Mouse (Mus musculus): ENCODE measurements at regions not wholly inside any gene's neighbourhood (a gene's known extent, or its start where the extent isn't known, plus 50 kb on each side); places are given as distances from the start of the nearest gene placed in this dataset.

- Histone ChIP-seq H3K4me2 (no peak overlapping the region), H3K4me1 (replicated peaks) (no peaks in the 10 kb centered on the region), H3K27ac (no peak overlapping the region), H3K4me3 (replicated peaks) (no peak overlapping the region), H3K9me3 (replicated peaks) (no peaks in the 10 kb centered on the region), H3K27me3 (no peaks in the 10 kb centered on the region), H3K36me3 (no peaks in the 10 kb centered on the region), H3K9ac (no peak overlapping the region)
- DNase-seq (no peak), ATAC-seq (ENCODE audit: low read depth) (no peak)
Observed at GRCm38 (mm10) chr10:37436849-37437248, 298.1 kb upstream of the Marcks start.

GRCm38 (mm10) chr10:37434229-37434628, 295.5 kb upstream of the Marcks start:
- WGBS (ENCODE audit: insufficient replicate concordance): 57% methylated on average over 5 of the region's 5 CpGs
- no peaks in the 10 kb centered on the region for H3K9me3 ChIP-seq (replicated peaks)

DNA sequence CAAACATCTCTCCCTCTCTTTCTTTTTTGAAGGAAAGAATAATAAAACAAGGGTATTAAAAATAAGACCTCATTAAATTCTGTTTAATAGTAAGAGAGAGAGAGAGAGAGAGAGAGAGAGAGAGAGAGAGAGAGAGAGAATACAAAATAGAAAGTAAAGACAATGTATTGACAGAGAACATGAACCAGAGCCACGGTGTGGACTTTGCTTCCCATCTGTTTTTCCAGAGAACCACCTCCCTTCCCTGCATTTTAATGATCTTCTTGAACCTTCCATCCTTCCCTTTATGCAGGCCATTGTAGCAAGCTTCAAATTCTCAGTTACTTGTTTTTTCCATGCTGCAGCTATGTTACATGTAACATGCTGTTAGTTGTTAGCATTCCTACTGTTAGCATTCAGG, 284.3 kb upstream of the Marcks start:
- Histone ChIP-seq H3K9ac (no peak overlapping the region), H3K4me3 (replicated peaks) (no peak overlapping the region), H3K4me2 (no peak overlapping the region), H3K9me3 (replicated peaks) (no peaks in the 10 kb centered on the region), H3K27me3 (no peaks in the 10 kb centered on the region), H3K36me3 (no peaks in the 10 kb centered on the region), H3K4me1 (replicated peaks) (no peaks in the 10 kb centered on the region), H3K27ac (no peak overlapping the region)
- ATAC-seq (ENCODE audit: low read depth) (no peak), DNase-seq (no peak)
- 39% methylated on average over 1 of the region's 1 CpGs for WGBS (ENCODE audit: insufficient replicate concordance)

More at GRCm38 (mm10) chr10:37434229-37434628, 295.5 kb upstream of the Marcks start:
- no peaks in the 10 kb centered on the region for H3K4me1 ChIP-seq (replicated peaks)
- no peak overlapping the region for H3K4me3 ChIP-seq (replicated peaks)
- no peak overlapping the region for H3K4me2 ChIP-seq
- no peaks in the 10 kb centered on the region for H3K36me3 ChIP-seq
- no peak overlapping the region for H3K27ac ChIP-seq
- ATAC-seq (ENCODE audit: low read depth): no peak
- H3K9ac ChIP-seq: no peak overlapping the region
- H3K27me3 ChIP-seq: no peaks in the 10 kb centered on the region
- no peak for DNase-seq

- Histone ChIP-seq H3K36me3 (no peaks in the 10 kb centered on the region), H3K9me3 (replicated peaks) (no peaks in the 10 kb centered on the region), H3K4me2 (no peak overlapping the region), H3K9ac (no peak overlapping the region), H3K27ac (no peak overlapping the region), H3K4me3 (replicated peaks) (no peak overlapping the region), H3K27me3 (no peaks in the 10 kb centered on the region), H3K4me1 (replicated peaks) (no peaks in the 10 kb centered on the region)
- whole genome bisulfite sequencing (ENCODE audit: insufficient replicate concordance): 72% methylated on average over 2 of the region's 2 CpGs
- ATAC-seq (ENCODE audit: low read depth): no peak
- DNase-seq: no peak
Observed at GRCm38 (mm10) chr10:37422612-37423011, 283.9 kb upstream of the Marcks start.

- Histone ChIP-seq H3K9me3 (replicated peaks) (no peaks in the 10 kb centered on the region), H3K4me3 (replicated peaks) (no peak overlapping the region), H3K9ac (no peak overlapping the region), H3K27ac (no peak overlapping the region), H3K27me3 (no peaks in the 10 kb centered on the region), H3K36me3 (no peaks in the 10 kb centered on the region), H3K4me2 (no peak overlapping the region), H3K4me1 (replicated peaks) (no peaks in the 10 kb centered on the region)
- DNase-seq (no peak), ATAC-seq (ENCODE audit: low read depth) (no peak)
- 38% methylated on average over 1 of the region's 1 CpGs for WGBS (ENCODE audit: insufficient replicate concordance)
Observed at GRCm38 (mm10) chr10:37416321-37416720, 277.6 kb upstream of the Marcks start.

DNA sequence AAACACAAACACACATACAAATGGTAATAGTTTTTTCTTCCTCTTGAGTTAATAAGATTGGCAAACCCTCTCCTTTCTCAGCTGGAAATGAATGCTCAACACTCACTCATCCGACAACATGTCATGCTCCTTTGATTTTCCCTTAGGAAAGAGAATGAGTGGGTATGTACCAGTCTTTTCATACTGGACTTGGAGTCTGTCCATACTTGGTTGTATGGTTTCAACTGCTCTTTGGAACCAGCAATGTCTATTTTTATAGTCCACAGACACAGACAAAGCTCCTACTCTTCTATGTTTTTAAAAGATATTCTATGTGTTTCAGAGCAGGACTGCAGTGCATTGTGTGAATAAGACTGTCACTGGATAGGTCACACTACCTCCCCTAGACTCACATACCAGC, 273.7 kb upstream of the Marcks start:
- Histone ChIP-seq H3K9ac (no peak overlapping the region), H3K4me2 (no peak overlapping the region), H3K36me3 (no peaks in the 10 kb centered on the region), H3K4me3 (replicated peaks) (no peak overlapping the region), H3K27me3 (no peaks in the 10 kb centered on the region), H3K27ac (no peak overlapping the region), H3K9me3 (replicated peaks) (no peaks in the 10 kb centered on the region), H3K4me1 (replicated peaks) (no peaks in the 10 kb centered on the region)
- DNase-seq: no peak
- ATAC-seq (ENCODE audit: low read depth): no peak
- WGBS (ENCODE audit: insufficient replicate concordance): 67% methylated on average over 1 of the region's 1 CpGs

DNA sequence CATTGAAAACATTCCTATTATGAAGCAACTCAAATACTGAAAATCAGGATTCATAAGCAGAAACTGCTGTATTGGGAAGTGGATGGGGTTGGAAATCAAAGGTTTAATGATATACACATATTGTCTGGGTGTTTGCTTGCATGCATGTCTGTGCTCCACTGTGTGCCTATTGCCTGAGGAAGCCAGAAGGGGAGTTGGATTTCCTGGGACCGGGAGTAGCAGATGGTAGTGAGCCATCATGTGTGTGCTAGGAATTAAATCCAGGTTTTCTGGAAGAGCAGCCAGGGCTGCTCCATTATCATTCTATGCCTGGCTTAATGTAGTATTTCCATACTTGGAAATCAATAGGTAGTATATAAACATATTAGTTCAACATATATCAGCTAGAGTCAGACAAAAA, 271.0 kb upstream of the Marcks start:
- Histone ChIP-seq H3K36me3 (no peaks in the 10 kb centered on the region), H3K9me3 (replicated peaks) (no peaks in the 10 kb centered on the region), H3K9ac (no peak overlapping the region), H3K4me1 (replicated peaks) (no peaks in the 10 kb centered on the region), H3K27ac (no peak overlapping the region), H3K4me3 (replicated peaks) (no peak overlapping the region), H3K4me2 (no peak overlapping the region), H3K27me3 (no peaks in the 10 kb centered on the region)
- DNase-seq: no peak
- WGBS (ENCODE audit: insufficient replicate concordance): 44% methylated on average over 1 of the region's 1 CpGs
- ATAC-seq (ENCODE audit: low read depth): no peak

GRCm38 (mm10) chr10:37407487-37407886, 268.8 kb upstream of the Marcks start:
- Histone ChIP-seq H3K4me3 (replicated peaks) (no peak overlapping the region), H3K27me3 (no peaks in the 10 kb centered on the region), H3K27ac (no peak overlapping the region), H3K9ac (no peak overlapping the region), H3K4me2 (no peak overlapping the region), H3K36me3 (no peaks in the 10 kb centered on the region), H3K4me1 (replicated peaks) (no peaks in the 10 kb centered on the region), H3K9me3 (replicated peaks) (no peaks in the 10 kb centered on the region)
- WGBS (ENCODE audit: insufficient replicate concordance): 55% methylated on average over 2 of the region's 2 CpGs
- DNase-seq: no peak
- no peak for ATAC-seq (ENCODE audit: low read depth)

- WGBS (ENCODE audit: insufficient replicate concordance): 71% methylated on average over 4 of the region's 4 CpGs
- no peaks in the 10 kb centered on the region for H3K36me3 ChIP-seq
- no peak for ATAC-seq (ENCODE audit: low read depth)
- no peaks in the 10 kb centered on the region for H3K9me3 ChIP-seq (replicated peaks)
- H3K4me2 ChIP-seq: no peak overlapping the region
- no peaks in the 10 kb centered on the region for H3K4me1 ChIP-seq (replicated peaks)
- no peak overlapping the region for H3K27ac ChIP-seq
- DNase-seq: no peak
- no peak overlapping the region for H3K4me3 ChIP-seq (replicated peaks)
- H3K9ac ChIP-seq: no peak overlapping the region
- H3K27me3 ChIP-seq: no peaks in the 10 kb centered on the region
Observed at GRCm38 (mm10) chr10:37404933-37405332, 266.2 kb upstream of the Marcks start.

DNA sequence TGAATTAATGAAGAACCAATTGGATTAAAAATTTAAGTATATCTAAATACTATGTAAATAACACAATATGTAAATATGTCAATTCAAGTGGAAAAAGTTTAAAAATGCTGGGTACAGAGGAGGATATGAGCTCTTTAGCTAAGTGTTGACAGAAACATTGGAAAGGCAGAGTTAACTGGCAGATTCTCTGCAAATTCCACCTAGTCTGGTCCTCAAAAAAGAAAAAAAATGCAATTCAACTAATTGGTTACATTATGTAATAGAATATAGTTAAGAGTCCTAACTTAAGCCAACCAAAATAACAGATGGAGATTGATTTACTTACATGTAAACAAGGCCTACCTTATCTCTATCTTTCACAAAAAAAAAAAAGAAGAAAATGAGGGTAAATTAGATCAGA, 265.7 kb upstream of the Marcks start:
- no peak for DNase-seq
- no peaks in the 10 kb centered on the region for H3K9me3 ChIP-seq (replicated peaks)
- H3K9ac ChIP-seq: no peak overlapping the region
- no peak overlapping the region for H3K27ac ChIP-seq
- H3K4me1 ChIP-seq (replicated peaks): no peaks in the 10 kb centered on the region
- H3K36me3 ChIP-seq: no peaks in the 10 kb centered on the region
- no peak overlapping the region for H3K4me3 ChIP-seq (replicated peaks)
- no peak for ATAC-seq (ENCODE audit: low read depth)
- no peak overlapping the region for H3K4me2 ChIP-seq
- H3K27me3 ChIP-seq: no peaks in the 10 kb centered on the region

GRCm38 (mm10) chr10:37402376-37402775, 263.7 kb upstream of the Marcks start:
- no peak overlapping the region for H3K9ac ChIP-seq
- no peaks in the 10 kb centered on the region for H3K36me3 ChIP-seq
- no peak for DNase-seq
- H3K27me3 ChIP-seq: no peaks in the 10 kb centered on the region
- no peak overlapping the region for H3K4me3 ChIP-seq (replicated peaks)
- no peak overlapping the region for H3K27ac ChIP-seq
- WGBS (ENCODE audit: insufficient replicate concordance): 76% methylated on average over 1 of the region's 1 CpGs
- H3K4me1 ChIP-seq (replicated peaks): no peaks in the 10 kb centered on the region
- H3K9me3 ChIP-seq (replicated peaks): no peaks in the 10 kb centered on the region
- no peak overlapping the region for H3K4me2 ChIP-seq
- no peak for ATAC-seq (ENCODE audit: low read depth)

DNA sequence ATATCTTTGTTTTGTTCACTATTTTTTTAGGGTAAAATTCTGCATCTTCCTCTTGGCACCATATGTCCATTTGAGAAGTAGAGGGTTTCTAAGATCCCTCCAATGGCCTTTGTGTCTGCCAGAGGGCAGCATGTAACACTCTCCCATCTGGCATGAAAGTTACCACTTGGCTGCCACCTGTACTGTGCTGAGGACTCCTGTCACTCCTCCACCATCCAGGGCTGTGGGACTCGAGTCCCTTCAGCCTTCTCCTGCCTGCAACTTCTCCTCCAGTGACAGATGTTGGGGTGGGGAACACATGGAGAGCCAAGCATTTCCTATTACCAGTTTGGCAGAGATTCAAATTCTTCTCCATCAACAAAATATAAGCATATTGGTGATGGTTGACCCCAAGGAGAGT, 262.3 kb upstream of the Marcks start:
- Histone ChIP-seq H3K9ac (no peak overlapping the region), H3K4me2 (no peak overlapping the region), H3K36me3 (no peaks in the 10 kb centered on the region), H3K4me1 (replicated peaks) (no peaks in the 10 kb centered on the region), H3K4me3 (replicated peaks) (no peak overlapping the region), H3K27me3 (no peaks in the 10 kb centered on the region), H3K9me3 (replicated peaks) (no peaks in the 10 kb centered on the region), H3K27ac (no peak overlapping the region; the same call in 1 of the 2 replicates)
- ATAC-seq (ENCODE audit: low read depth): no peak
- no peak for DNase-seq
- 31% methylated on average over 1 of the region's 1 CpGs for WGBS (ENCODE audit: insufficient replicate concordance)

- DNase-seq (no peak), ATAC-seq (ENCODE audit: low read depth) (no peak)
- Histone ChIP-seq H3K9me3 (replicated peaks) (no peaks in the 10 kb centered on the region), H3K9ac (no peak overlapping the region), H3K4me1 (replicated peaks) (no peaks in the 10 kb centered on the region), H3K27me3 (no peaks in the 10 kb centered on the region), H3K27ac (no peak overlapping the region), H3K4me2 (no peak overlapping the region), H3K36me3 (no peaks in the 10 kb centered on the region), H3K4me3 (replicated peaks) (no peak overlapping the region)
- 26% methylated on average over 4 of the region's 4 CpGs for WGBS (ENCODE audit: insufficient replicate concordance)
Observed at GRCm38 (mm10) chr10:37400379-37400778, 261.7 kb upstream of the Marcks start.

Data from liver, embryonic 13.5 days (tissue).